Comparison of ENCODE assay signal across 22 mouse cellular contexts in genomic region chr19:9039928-9040327, GRCm38 (mm10). TPM values are rescaled to one million over a fixed set of nuclear protein-coding genes. Genes with fewer than 3 reads are reported as not detected.
DNase-seq lines count a peak whose midpoint lies in the region; ATAC-seq and TF ChIP-seq lines count a peak whose summit lies in the region.
"Had no signal": no experiment of that assay in that cellular context is flagged by ENCODE, and none has a peak within 500 bp of the region (broad histone marks: within the 10 kb centered on the region; RNA-seq: fewer than 3 reads in every experiment).

No protein-coding gene starts in this region.

- TF ChIP-seq CTCF in heart, postnatal 0 days (IDR thresholded peaks at IDR 0.05; ENCODE audit: low read depth), result no peak

- no peak overlapping the region for H3K9ac ChIP-seq in heart, postnatal 0 days (replicated peaks; ENCODE audit: low read depth, low read length)
- H3K9ac ChIP-seq in limb, embryonic 15.5 days, result no peak overlapping the region
- H3K9ac ChIP-seq in liver, embryonic 11.5 days (ENCODE audit: low read depth, low read length), result no peak overlapping the region
- H3K9ac ChIP-seq: heart, embryonic 12.5 days; liver, postnatal 0 days had no signal

- no peak overlapping the region for H3K4me2 ChIP-seq in heart, postnatal 0 days (ENCODE audit: low read depth, low read length)
- no peak overlapping the region for H3K4me2 ChIP-seq in limb, embryonic 15.5 days
- no peak overlapping the region for H3K4me2 ChIP-seq in liver, embryonic 11.5 days
- H3K4me2 ChIP-seq: heart, embryonic 12.5 days had no signal

- no peaks in the 10 kb centered on the region for H3K36me3 ChIP-seq in heart, postnatal 0 days (replicated peaks; ENCODE audit: control insufficient read depth, insufficient read depth, low read length)
- H3K36me3 ChIP-seq in limb, embryonic 15.5 days, result no peaks in the 10 kb centered on the region
- H3K36me3 ChIP-seq in liver, embryonic 11.5 days (ENCODE audit: control insufficient read depth, insufficient read depth, low read length), result no peaks in the 10 kb centered on the region
- H3K36me3 ChIP-seq: forebrain, embryonic 10.5 days; heart, embryonic 12.5 days had no signal

- peak; percentile 34 for DNase-seq in heart, postnatal 0 days (ENCODE audit: low spot score)
- no peak for DNase-seq in heart, postnatal 14 days
- DNase-seq in 3T3-L1 (ENCODE audit: low read depth, low spot score) (peak; percentile 47), R1 (ENCODE audit: low read depth, low spot score) (peak; percentile 48)
- no peak for DNase-seq in liver, embryonic 11.5 days (ENCODE audit: low spot score)
- DNase-seq in left cerebral cortex, adult 18-20 months (ENCODE audit: low spot score in 2 of 2), result no peak
- DNase-seq in frontal cortex, postnatal 14 days (ENCODE audit: low spot score in 2 of 2), result no peak
- DNase-seq: cerebellum, adult 11-12 months; embryo, embryonic 11 days; kidney, adult 11 months; kidney, postnatal 14 days; layer of hippocampus, adult 9-11 months; liver, postnatal 0 days; thymus, postnatal 25 days had no signal

- H3K4me3 ChIP-seq in heart, postnatal 0 days (ENCODE audit: low read depth, low read length), result no peak overlapping the region
- H3K4me3 ChIP-seq in limb, embryonic 15.5 days, result no peak overlapping the region
- H3K4me3 ChIP-seq in liver, embryonic 11.5 days (ENCODE audit: low read depth, low read length), result no peak overlapping the region
- H3K4me3 ChIP-seq: forebrain, embryonic 10.5 days; heart, embryonic 12.5 days had no signal

- intact Hi-C loops in heart, postnatal 14 days (cut with DNase I), result no loop called here

- H3K27ac ChIP-seq in heart, postnatal 0 days (ENCODE audit: low read depth), result no peak overlapping the region
- H3K27ac ChIP-seq in limb, embryonic 15.5 days, result peak overlapping the region; percentile 61
- no peak overlapping the region for H3K27ac ChIP-seq in liver, embryonic 11.5 days (ENCODE audit: low read depth, low read length)
- H3K27ac ChIP-seq: forebrain, embryonic 10.5 days had no signal

- H3K4me1 ChIP-seq in heart, postnatal 0 days (ENCODE audit: control insufficient read depth, insufficient read depth), result 0 out of 2 replicates have a peak, but pooled peaks cover under 1% of the 10 kb centered on the region
- H3K4me1 ChIP-seq in limb, embryonic 15.5 days, result peaks cover 7% of the 10 kb centered on the region
- H3K4me1 ChIP-seq in liver, embryonic 11.5 days (replicated peaks; ENCODE audit: control insufficient read depth, insufficient read depth, low read length), result peaks cover 17% of the 10 kb centered on the region
- H3K4me1 ChIP-seq: forebrain, embryonic 10.5 days had no signal

- no peak for TF ChIP-seq EP300 in heart, postnatal 0 days (IDR thresholded peaks at IDR 0.05; ENCODE audit: low read depth)

- no peaks in the 10 kb centered on the region for H3K9me3 ChIP-seq in heart, postnatal 0 days (replicated peaks; ENCODE audit: control insufficient read depth, low read length)
- H3K9me3 ChIP-seq in limb, embryonic 15.5 days, result no peaks in the 10 kb centered on the region
- no peaks in the 10 kb centered on the region for H3K9me3 ChIP-seq in liver, embryonic 11.5 days (ENCODE audit: control insufficient read depth, low read length)
- H3K9me3 ChIP-seq: forebrain, embryonic 10.5 days; heart, embryonic 12.5 days had no signal

- ATAC-seq in heart, postnatal 0 days (ENCODE audit: insufficient read depth, low read depth), result peak; percentile 60
- peak; percentile 52; the same call in 1 of the 2 replicates for ATAC-seq in limb, embryonic 15.5 days (ENCODE audit: insufficient number of reproducible peaks, low FRiP score, low TSS enrichment, low read depth)
- no peak for ATAC-seq in liver, embryonic 11.5 days (replicated peaks; ENCODE audit: low FRiP score)
- ATAC-seq: liver, postnatal 0 days had no signal

- 42% methylated on average over 7 of the region's 7 CpGs for WGBS in heart, postnatal 0 days
- WGBS in limb, embryonic 15.5 days, result 34% methylated on average over 7 of the region's 7 CpGs
- WGBS in liver, embryonic 11.5 days, result 54% methylated on average over 7 of the region's 7 CpGs

- no peaks in the 10 kb centered on the region for H3K27me3 ChIP-seq in heart, postnatal 0 days (ENCODE audit: control insufficient read depth, insufficient read depth, low read length)
- H3K27me3 ChIP-seq in limb, embryonic 15.5 days, result no peaks in the 10 kb centered on the region
- no peaks in the 10 kb centered on the region for H3K27me3 ChIP-seq in liver, embryonic 11.5 days (replicated peaks; ENCODE audit: control insufficient read depth, insufficient read depth, low read length)
- H3K27me3 ChIP-seq: heart, embryonic 12.5 days had no signal

RNA-seq across cellular contexts. Expression of gene Scgb1a1, which starts 47.8 kb away (rescaled TPM):
- total RNA-seq in heart, postnatal 0 days (2014; rRNA removed; ENCODE audit: low replicate concordance), result 8.9 TPM in 1 of 2 replicates, not detected in the other
- polyA plus RNA-seq in heart, postnatal 0 days (2015; fragmentation: Nextera tagmentation; extraction: Ambion mirVana), result 1.3 and 98.2 TPM in 2 replicates
- total RNA-seq in heart, postnatal 14 days (2021), result 100 to 1,000 TPM in 1 of 2 experiments, not detected in 1; 233 TPM
- 0.98 and 1.2 TPM in 2 replicates for polyA plus RNA-seq in limb, embryonic 15.5 days (2015; fragmentation: Nextera tagmentation; extraction: Ambion mirVana)
- polyA plus RNA-seq in liver, embryonic 11.5 days (2014; fragmentation: Nextera tagmentation; extraction: Ambion mirVana), result not detected in 2 replicates
- not detected for total RNA-seq in left cerebral cortex, adult 18-20 months (2021)
- total RNA-seq: gastrocnemius, adult 8-10 months; megakaryocyte-erythroid progenitor cell, adult 5-6 weeks; neutrophil, adult 5-6 weeks had no signal
- polyA plus RNA-seq: forebrain, embryonic 10.5 days; heart, embryonic 12.5 days; hindbrain, embryonic 11.5 days; limb, embryonic 11.5 days had no signal

RNA-seq across cellular contexts. Expression of gene Ahnak, which starts 50.8 kb away (rescaled TPM):
- total RNA-seq in heart, postnatal 0 days (2014; rRNA removed; ENCODE audit: low replicate concordance), result 122 and 135 TPM in 2 replicates
- 56.8 and 59.1 TPM in 2 replicates for polyA plus RNA-seq in heart, postnatal 0 days (2015; fragmentation: Nextera tagmentation; extraction: Ambion mirVana)
- total RNA-seq in heart, postnatal 14 days (2021), result 100 to 1,000 TPM; 288 to 310 TPM
- 96.4 and 104 TPM in 2 replicates for polyA plus RNA-seq in limb, embryonic 15.5 days (2015; fragmentation: Nextera tagmentation; extraction: Ambion mirVana)
- polyA plus RNA-seq in liver, embryonic 11.5 days (2014; fragmentation: Nextera tagmentation; extraction: Ambion mirVana), result 2.6 and 3.7 TPM in 2 replicates
- total RNA-seq in left cerebral cortex, adult 18-20 months (2021), result 10 to 100 TPM; 18.6 to 23.5 TPM

Comparison
In these comparisons a context has a peak if more than half of its experiments do, and no peak if none do; other contexts are left out.
1. DNase-seq: peak in heart, postnatal 0 days (single experiment), 3T3-L1 (single experiment) and R1 (single experiment); none in heart, postnatal 14 days (0 of 2), liver, embryonic 11.5 days (single experiment), left cerebral cortex, adult 18-20 months (0 of 2) and frontal cortex, postnatal 14 days (0 of 2).